Mouse (Mus musculus): ENCODE results near the gene Cep295.

DNA sequence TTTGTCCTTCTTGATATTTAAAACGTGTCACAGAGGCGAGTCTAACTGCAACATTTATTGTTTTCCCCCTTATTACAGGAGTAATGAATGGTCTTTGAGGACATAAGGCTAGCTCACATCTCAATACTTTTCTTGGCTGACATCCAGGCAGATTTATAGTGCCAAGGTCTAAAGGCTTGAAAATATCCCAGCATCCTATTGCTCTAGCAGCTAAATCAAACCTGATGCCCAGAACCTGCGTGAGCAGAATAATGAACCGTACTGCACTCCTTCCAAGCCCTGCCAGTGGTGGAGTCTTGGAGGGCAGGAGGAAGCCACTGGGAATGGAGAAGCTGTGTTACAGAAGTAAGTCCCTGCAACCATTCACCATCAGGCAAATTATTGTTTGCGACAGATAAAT is 26.7 kb upstream of the Cep295 start:
- TF ChIP-seq CTCF (IDR thresholded peaks at IDR 0.05; ENCODE audit: extremely low read depth, insufficient read depth, low read length), result no peak
- TF ChIP-seq POLR2A (IDR thresholded peaks at IDR 0.05; ENCODE audit: extremely low read depth, insufficient read depth, low read length), result no peak

Data from cortical plate, adult 2 months (tissue).